In genomic region chr5:111730560-111731167, GRCm38 (mm10) we compare ENCODE assay signal across 14 mouse cellular contexts. TPM values are rescaled to one million over a fixed set of nuclear protein-coding genes. Genes with fewer than 3 reads are reported as not detected.
DNase-seq lines count a peak whose midpoint lies in the region; ATAC-seq and TF ChIP-seq lines count a peak whose summit lies in the region.
"Had no signal": no experiment of that assay in that cellular context is flagged by ENCODE, and none has a peak within 500 bp of the region (broad histone marks: within the 10 kb centered on the region; RNA-seq: fewer than 3 reads in every experiment).

No protein-coding gene starts in this region.

- no peak overlapping the region for H3K4me2 ChIP-seq in hindbrain, postnatal 0 days (ENCODE audit: low read depth, low read length)
- H3K4me2 ChIP-seq in embryonic facial prominence, embryonic 14.5 days (ENCODE audit: low read depth, low read length): no peak overlapping the region
- H3K4me2 ChIP-seq in hindbrain, embryonic 16.5 days (ENCODE audit: low read length): no peak overlapping the region
- peak overlapping the region; percentile 6; the same call in 1 of the 2 replicates for H3K4me2 ChIP-seq in neural tube, embryonic 14.5 days (ENCODE audit: low read depth, low read length)

- no peak for TF ChIP-seq POLR2A in lung, adult 2 months (IDR thresholded peaks at IDR 0.05; ENCODE audit: borderline replicate concordance, extremely low read depth, low read depth, low read length)

- peaks cover 21% of the 10 kb centered on the region for H3K27me3 ChIP-seq in hindbrain, embryonic 10.5 days (ENCODE audit: insufficient read depth, poor library complexity, severe bottlenecking)
- no peaks in the 10 kb centered on the region for H3K27me3 ChIP-seq in hindbrain, postnatal 0 days (ENCODE audit: insufficient read depth, low read length)
- H3K27me3 ChIP-seq in embryonic facial prominence, embryonic 14.5 days (replicated peaks; ENCODE audit: control insufficient read depth, insufficient read depth, low read length): no peaks in the 10 kb centered on the region
- H3K27me3 ChIP-seq in hindbrain, embryonic 16.5 days (replicated peaks; ENCODE audit: control insufficient read depth, insufficient read depth, low read length): no peaks in the 10 kb centered on the region
- H3K27me3 ChIP-seq in neural tube, embryonic 14.5 days (ENCODE audit: control insufficient read depth, insufficient read depth, low read length): no peaks in the 10 kb centered on the region

- ATAC-seq in hindbrain, postnatal 0 days: no peak
- peak; percentile 22; the same call in 1 of the 2 replicates for ATAC-seq in embryonic facial prominence, embryonic 14.5 days (ENCODE audit: low read depth)
- ATAC-seq in hindbrain, embryonic 16.5 days: peak; percentile 74
- ATAC-seq in neural tube, embryonic 14.5 days (ENCODE audit: low read depth): no peak
- no peak for ATAC-seq in megakaryocyte, adult 5-6 weeks (ENCODE audit: poor library complexity, severe bottlenecking)

- 21% methylated on average over 16 of the region's 16 CpGs for WGBS in hindbrain, embryonic 10.5 days
- WGBS in hindbrain, postnatal 0 days: 6% methylated on average over 16 of the region's 16 CpGs
- 44% methylated on average over 16 of the region's 16 CpGs for WGBS in embryonic facial prominence, embryonic 14.5 days
- 13% methylated on average over 15 of the region's 16 CpGs for WGBS in hindbrain, embryonic 16.5 days
- WGBS in neural tube, embryonic 14.5 days: 5% methylated on average over 16 of the region's 16 CpGs
- WGBS in lung, adult 2 months: 44% methylated on average over 16 of the region's 16 CpGs

- H3K4me1 ChIP-seq in hindbrain, embryonic 10.5 days (replicated peaks): peaks cover 23% of the 10 kb centered on the region
- H3K4me1 ChIP-seq in hindbrain, postnatal 0 days (ENCODE audit: insufficient read depth, low read length): 0 out of 2 replicates have a peak, but pooled peaks cover 6% of the 10 kb centered on the region
- H3K4me1 ChIP-seq in embryonic facial prominence, embryonic 14.5 days (ENCODE audit: control insufficient read depth, insufficient read depth, low read length): peaks cover 6% of the 10 kb centered on the region
- H3K4me1 ChIP-seq in hindbrain, embryonic 16.5 days (ENCODE audit: control insufficient read depth, insufficient read depth, low read depth, low read length): peaks cover 11% of the 10 kb centered on the region
- peaks cover 11% of the 10 kb centered on the region; the same call in 1 of the 2 replicates for H3K4me1 ChIP-seq in neural tube, embryonic 14.5 days (ENCODE audit: control insufficient read depth, insufficient read depth, low read length)
- H3K4me1 ChIP-seq in lung, adult 2 months (ENCODE audit: control insufficient read depth, insufficient read depth, low read length): no peaks in the 10 kb centered on the region

- 0 out of 2 replicates have a peak overlapping the region, but pooled peaks have one; percentile 9 for H3K4me3 ChIP-seq in hindbrain, embryonic 10.5 days
- no peak overlapping the region for H3K4me3 ChIP-seq in hindbrain, postnatal 0 days (ENCODE audit: low read length)
- no peak overlapping the region for H3K4me3 ChIP-seq in embryonic facial prominence, embryonic 14.5 days (ENCODE audit: low read depth, low read length)
- no peak overlapping the region for H3K4me3 ChIP-seq in hindbrain, embryonic 16.5 days (ENCODE audit: low read length)
- H3K4me3 ChIP-seq in neural tube, embryonic 14.5 days (ENCODE audit: low read depth, low read length): no peak overlapping the region
- no peak overlapping the region for H3K4me3 ChIP-seq in lung, adult 2 months (replicated peaks; ENCODE audit: extremely low read depth, low read depth, low read length)

- H3K27ac ChIP-seq in hindbrain, embryonic 10.5 days: peak overlapping the region; percentile 79
- no peak overlapping the region for H3K27ac ChIP-seq in hindbrain, postnatal 0 days
- no peak overlapping the region for H3K27ac ChIP-seq in embryonic facial prominence, embryonic 14.5 days (replicated peaks; ENCODE audit: low read depth, low read length)
- H3K27ac ChIP-seq in hindbrain, embryonic 16.5 days (ENCODE audit: low read depth, low read length): peak overlapping the region; percentile 66
- peak overlapping the region; percentile 55 for H3K27ac ChIP-seq in neural tube, embryonic 14.5 days (ENCODE audit: low read depth, low read length)

- peaks cover 8% of the 10 kb centered on the region for H3K9me3 ChIP-seq in hindbrain, embryonic 10.5 days
- H3K9me3 ChIP-seq in hindbrain, postnatal 0 days (ENCODE audit: low read length): no peaks in the 10 kb centered on the region
- 0 out of 2 replicates have a peak, but pooled peaks cover 3% of the 10 kb centered on the region for H3K9me3 ChIP-seq in embryonic facial prominence, embryonic 14.5 days (ENCODE audit: control insufficient read depth, low read length)
- no peaks in the 10 kb centered on the region for H3K9me3 ChIP-seq in hindbrain, embryonic 16.5 days (ENCODE audit: control insufficient read depth, low read length)
- no peaks in the 10 kb centered on the region for H3K9me3 ChIP-seq in neural tube, embryonic 14.5 days (ENCODE audit: control insufficient read depth, low read length)

- no peak overlapping the region for H3K9ac ChIP-seq in hindbrain, postnatal 0 days (replicated peaks; ENCODE audit: low read length)
- 0 out of 2 replicates have a peak overlapping the region, but pooled peaks have one; percentile 14 for H3K9ac ChIP-seq in embryonic facial prominence, embryonic 14.5 days (ENCODE audit: low read depth, low read length)
- peak overlapping the region; percentile 53 for H3K9ac ChIP-seq in hindbrain, embryonic 16.5 days (ENCODE audit: low read depth, low read length)
- no peak overlapping the region for H3K9ac ChIP-seq in neural tube, embryonic 14.5 days (replicated peaks; ENCODE audit: low read depth, low read length)

- no peak for TF ChIP-seq CTCF in hindbrain, postnatal 0 days (IDR thresholded peaks at IDR 0.05; ENCODE audit: low read depth)
- no peak for TF ChIP-seq CTCF in lung, adult 2 months (IDR thresholded peaks at IDR 0.05; ENCODE audit: insufficient read depth, low read length)

- peak; percentile 48 for DNase-seq in hindbrain, embryonic 10.5 days (ENCODE audit: low spot score)
- no peak for DNase-seq in hindbrain, postnatal 0 days (ENCODE audit: low spot score)
- no peak for DNase-seq in embryonic facial prominence, embryonic 14.5 days (ENCODE audit: low spot score)
- DNase-seq in left cerebral cortex, adult 18-20 months (ENCODE audit: low spot score in 2 of 2): no peak
- DNase-seq in lung, adult 2 months: no peak
- DNase-seq: kidney, postnatal 10 days; lung, postnatal 36 days had no signal

- peaks cover 12% of the 10 kb centered on the region for H3K36me3 ChIP-seq in hindbrain, embryonic 10.5 days
- H3K36me3 ChIP-seq in hindbrain, postnatal 0 days (ENCODE audit: insufficient read depth, low read length): no peaks in the 10 kb centered on the region
- H3K36me3 ChIP-seq in embryonic facial prominence, embryonic 14.5 days (ENCODE audit: control insufficient read depth, insufficient read depth, low read length): no peaks in the 10 kb centered on the region
- no peaks in the 10 kb centered on the region for H3K36me3 ChIP-seq in hindbrain, embryonic 16.5 days (ENCODE audit: control insufficient read depth, insufficient read depth, low read length)
- H3K36me3 ChIP-seq in neural tube, embryonic 14.5 days (ENCODE audit: control insufficient read depth, insufficient read depth, low read length): no peaks in the 10 kb centered on the region

RNA-seq across cellular contexts. Expression of gene Gm26897, which starts 3.1 kb away (rescaled TPM):
- polyA plus RNA-seq in hindbrain, embryonic 10.5 days (2016; fragmentation: Nextera tagmentation; extraction: Ambion mirVana): not detected in 2 replicates
- not detected in 2 replicates for total RNA-seq in hindbrain, postnatal 0 days (2014; rRNA removed)
- polyA plus RNA-seq in hindbrain, postnatal 0 days (2015; fragmentation: Nextera tagmentation; extraction: Ambion mirVana): not detected in 2 replicates
- polyA plus RNA-seq in embryonic facial prominence, embryonic 14.5 days (2014; fragmentation: Nextera tagmentation; extraction: Ambion mirVana): not detected in 2 replicates
- not detected in 2 replicates for polyA plus RNA-seq in hindbrain, embryonic 16.5 days (2015; fragmentation: Nextera tagmentation; extraction: Ambion mirVana)
- polyA plus RNA-seq in neural tube, embryonic 14.5 days (2014; fragmentation: Nextera tagmentation; extraction: Ambion mirVana): not detected in 2 replicates
- total RNA-seq in left cerebral cortex, adult 18-20 months (2021): not detected
- not detected in 2 replicates for total RNA-seq in megakaryocyte, adult 5-6 weeks (2015)
- total RNA-seq in megakaryocyte, adult 5-6 weeks (2017): not detected in 2 replicates
- polyA plus RNA-seq in lung, adult 2 months (2012; rRNA removed): not detected in 2 replicates
- polyA plus RNA-seq: C2C12; gonadal fat pad, adult 2 months; limb, embryonic 14.5 days; stomach, embryonic 14.5 days had no signal

Comparison
In these comparisons a context has a peak if more than half of its experiments do, and no peak if none do; other contexts are left out.
1. H3K27ac ChIP-seq: peak in hindbrain, embryonic 10.5 days (single experiment), hindbrain, embryonic 16.5 days (single experiment) and neural tube, embryonic 14.5 days (single experiment); none in hindbrain, postnatal 0 days (single experiment) and embryonic facial prominence, embryonic 14.5 days (single experiment).
2. ATAC-seq: peak in embryonic facial prominence, embryonic 14.5 days (single experiment) and hindbrain, embryonic 16.5 days (single experiment); none in hindbrain, postnatal 0 days (single experiment), neural tube, embryonic 14.5 days (single experiment) and megakaryocyte, adult 5-6 weeks (single experiment).
3. H3K9ac ChIP-seq: peak in embryonic facial prominence, embryonic 14.5 days (single experiment) and hindbrain, embryonic 16.5 days (single experiment); none in hindbrain, postnatal 0 days (single experiment) and neural tube, embryonic 14.5 days (single experiment).